Mouse (Mus musculus) midbrain, embryonic 14.5 days (tissue): ENCODE measurements at regions not wholly inside any gene's neighbourhood (a gene's known extent, or its start where the extent isn't known, plus 50 kb on each side); places are given as distances from the start of the nearest gene placed in this dataset.

Experiments
- ATAC-seq: fragments of 200-750 bp; cut with Nextera tagmentation; 2 replicates; pipeline ENCODE4 v1.8.0; 2017; ENCODE audit warnings: moderate number of reproducible peaks, moderate library complexity; ENCODE audit not compliant: low FRiP score, low TSS enrichment
- DNase-seq: peaks from one replicate; pipeline ENCODE4 v3.0.0-alpha.2; 2015
- H3K27ac ChIP-seq: fragments of 300-500 bp; sonication (generic); replicated peaks from 2 replicates; pipeline ENCODE4 v1.5.1; 2014; ENCODE audit warnings: mild to moderate bottlenecking, low read depth, low read length, moderate library complexity
- H3K27me3 ChIP-seq: fragments of 300-500 bp; sonication (generic); 2 replicates; pipeline ENCODE4 v1.6.1; 2014; ENCODE audit warnings: low read length, control low read depth, mixed read lengths; ENCODE audit not compliant: control insufficient read depth, insufficient read depth
- H3K36me3 ChIP-seq: fragments of 300-500 bp; sonication (generic); 2 replicates; pipeline ENCODE4 v1.6.1; 2014; ENCODE audit warnings: low read length, control low read depth; ENCODE audit not compliant: control insufficient read depth, insufficient read depth
- H3K4me1 ChIP-seq: fragments of 300-500 bp; sonication (generic); 2 replicates; pipeline ENCODE4 v1.6.1; 2014; ENCODE audit warnings: mild to moderate bottlenecking, antibody characterized with exemption, low read length, control low read depth; ENCODE audit not compliant: control insufficient read depth, insufficient read depth
- H3K4me2 ChIP-seq: fragments of 300-500 bp; sonication (generic); 2 replicates; pipeline ENCODE4 v1.6.1; 2014; ENCODE audit warnings: mild to moderate bottlenecking, low read length, moderate library complexity
- H3K4me3 ChIP-seq: fragments of 300-500 bp; sonication (generic); replicated peaks from 2 replicates; pipeline ENCODE4 v1.5.1; 2014; ENCODE audit warnings: low read depth, low read length
- H3K9ac ChIP-seq: fragments of 300-500 bp; sonication (generic); replicated peaks from 2 replicates; pipeline ENCODE4 v1.6.1; 2014; ENCODE audit warnings: mild to moderate bottlenecking, low read length, moderate library complexity
- H3K9me3 ChIP-seq: fragments of 300-500 bp; sonication (generic); 2 replicates; pipeline ENCODE4 v1.6.1; 2016; ENCODE audit warnings: low read length, control low read depth, mixed read lengths; ENCODE audit not compliant: control insufficient read depth
- WGBS: fragments of 180-500 bp; shearing (Covaris S2); extraction: QIAGEN DNeasy Blood & Tissue Kit; methylation state at CpG from one replicate; pipeline ENCODE4 v1.1.7; 2014; 5-methylcytosine and 5-hydroxymethylcytosine counted together

GRCm38 (mm10) chr7:88826498-88826897 lies 396.4 kb downstream of the Rab38 start:
- no peak for ATAC-seq

GRCm38 (mm10) chr7:88847946-88848524 lies 418.0 kb downstream of the Rab38 start:
- DNase-seq (no peak), ATAC-seq (no peak)
- no peak overlapping the region for H3K9ac ChIP-seq
- H3K9me3 ChIP-seq, result no peaks in the 10 kb centered on the region
- WGBS, result 85% methylated on average over 4 of the region's 4 CpGs
- no peaks in the 10 kb centered on the region for H3K27me3 ChIP-seq
- no peak overlapping the region for H3K4me2 ChIP-seq
- H3K27ac ChIP-seq, result no peak overlapping the region
- H3K4me1 ChIP-seq, result no peaks in the 10 kb centered on the region
- H3K4me3 ChIP-seq, result no peak overlapping the region
- H3K36me3 ChIP-seq, result no peaks in the 10 kb centered on the region

More at GRCm38 (mm10) chr7:88826498-88826897, 396.4 kb downstream of the Rab38 start:
- Histone ChIP-seq H3K27me3 (no peaks in the 10 kb centered on the region), H3K36me3 (no peaks in the 10 kb centered on the region), H3K4me3 (no peak overlapping the region), H3K4me1 (no peaks in the 10 kb centered on the region), H3K4me2 (no peak overlapping the region), H3K9ac (no peak overlapping the region), H3K9me3 (no peaks in the 10 kb centered on the region), H3K27ac (no peak overlapping the region)
- WGBS, result 73% methylated on average over 2 of the region's 2 CpGs
- no peak for DNase-seq
